Mouse (Mus musculus) embryonic facial prominence, embryonic 12.5 days (tissue): ENCODE data around the gene Cd300lg. TPM values are rescaled to one million over a fixed set of nuclear protein-coding genes. Genes with fewer than 3 reads are reported as not detected.

Source experiments
- ATAC-seq: fragments of 200-750 bp; cut with Nextera tagmentation; 2 replicates; pipeline ENCODE4 v1.8.0; 2017; ENCODE audit not compliant: insufficient number of reproducible peaks, insufficient read depth, low FRiP score, low TSS enrichment
- H3K27ac ChIP-seq: fragments of 300-500 bp; sonication (generic); 2 replicates; pipeline ENCODE4 v1.5.1; 2016; ENCODE audit warnings: mild to moderate bottlenecking
- H3K27me3 ChIP-seq: fragments of 300-500 bp; sonication (generic); 2 replicates; pipeline ENCODE4 v1.6.1; 2016; ENCODE audit warnings: mild to moderate bottlenecking, moderate library complexity
- H3K36me3 ChIP-seq: fragments of 300-500 bp; sonication (generic); 2 replicates; pipeline ENCODE4 v1.6.1; 2016; ENCODE audit warnings: mild to moderate bottlenecking
- H3K4me1 ChIP-seq: fragments of 300-500 bp; sonication (generic); 2 replicates; pipeline ENCODE4 v1.6.1; 2016
- H3K4me2 ChIP-seq: fragments of 300-500 bp; sonication (generic); replicated peaks from 2 replicates; pipeline ENCODE4 v1.6.1; 2016; ENCODE audit warnings: mild to moderate bottlenecking, moderate library complexity
- H3K4me3 ChIP-seq: fragments of 300-500 bp; sonication (generic); 2 replicates; pipeline ENCODE4 v1.5.1; 2016; ENCODE audit warnings: mild to moderate bottlenecking
- H3K9ac ChIP-seq: fragments of 300-500 bp; sonication (generic); 2 replicates; pipeline ENCODE4 v1.6.1; 2016; ENCODE audit warnings: mild to moderate bottlenecking, moderate library complexity
- H3K9me3 ChIP-seq: fragments of 300-500 bp; sonication (generic); 2 replicates; pipeline ENCODE4 v1.6.1; 2016; ENCODE audit warnings: mild to moderate bottlenecking, moderate library complexity
- WGBS: fragments of 180-500 bp; shearing (Covaris S2); methylation state at CpG from one replicate; pipeline ENCODE4 v1.1.7; 2016; 5-methylcytosine and 5-hydroxymethylcytosine counted together
- polyA plus RNA-seq: library from polyadenylated mRNA; unstranded; fragments of >200 nt; fragmentation: Nextera tagmentation; extraction: Ambion mirVana; gene quantifications from 2 replicates; pipeline ENCODE4 v1.2.1, GENCODE M21; 2016

Cd300lg gene
- polyA plus RNA-seq, 1 experiment from 2014 or later: 0.55 TPM

DNA sequence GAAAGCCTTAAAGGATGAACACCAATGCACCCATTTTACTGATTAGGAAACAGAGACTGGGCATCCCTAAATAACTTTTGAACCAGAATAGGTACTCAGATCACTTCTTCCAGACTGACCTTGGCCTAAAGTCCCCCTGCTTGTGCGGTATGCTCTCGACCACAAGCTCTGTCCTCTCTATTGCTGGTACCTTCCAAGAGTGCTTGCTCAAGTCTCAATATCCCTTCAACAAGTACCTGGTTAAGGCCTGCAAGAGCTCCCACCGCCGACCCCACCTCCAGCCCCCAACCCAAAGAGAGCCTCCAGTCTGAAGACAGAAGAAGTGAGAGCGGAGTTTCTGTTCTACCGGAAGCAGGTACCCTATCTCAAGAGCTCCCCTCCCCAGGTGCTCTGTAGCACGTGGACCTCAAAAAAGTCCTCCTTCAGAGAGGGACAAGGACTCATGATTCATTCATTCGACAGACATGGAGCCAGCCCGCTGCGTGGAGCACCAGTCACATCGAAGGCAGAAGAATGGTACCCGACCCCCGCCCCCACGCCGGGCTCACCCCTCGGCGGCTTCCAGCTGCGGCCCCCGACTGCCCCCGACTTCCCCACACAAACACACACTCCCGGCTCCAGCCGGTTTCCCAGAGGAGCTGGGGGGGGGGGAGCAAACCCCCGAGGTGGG lies 15.2 kb upstream of the Cd300lg start:
- Histone ChIP-seq H3K4me3 (peak overlapping the region; percentile 71), H3K27ac (peak overlapping the region; percentile 79), H3K27me3 (peaks cover 9% of the 10 kb centered on the region; the same call in 1 of the 2 replicates), H3K4me1 (peaks cover 16% of the 10 kb centered on the region; the same call in 1 of the 2 replicates), H3K9ac (peak overlapping the region; percentile 61), H3K4me2 (peak overlapping the region; percentile 92), H3K36me3 (peaks cover 2% of the 10 kb centered on the region; the same call in 1 of the 2 replicates), H3K9me3 (no peaks in the 10 kb centered on the region)
- ATAC-seq: no peak
- 4% methylated on average over 23 of the region's 23 CpGs for WGBS

DNA sequence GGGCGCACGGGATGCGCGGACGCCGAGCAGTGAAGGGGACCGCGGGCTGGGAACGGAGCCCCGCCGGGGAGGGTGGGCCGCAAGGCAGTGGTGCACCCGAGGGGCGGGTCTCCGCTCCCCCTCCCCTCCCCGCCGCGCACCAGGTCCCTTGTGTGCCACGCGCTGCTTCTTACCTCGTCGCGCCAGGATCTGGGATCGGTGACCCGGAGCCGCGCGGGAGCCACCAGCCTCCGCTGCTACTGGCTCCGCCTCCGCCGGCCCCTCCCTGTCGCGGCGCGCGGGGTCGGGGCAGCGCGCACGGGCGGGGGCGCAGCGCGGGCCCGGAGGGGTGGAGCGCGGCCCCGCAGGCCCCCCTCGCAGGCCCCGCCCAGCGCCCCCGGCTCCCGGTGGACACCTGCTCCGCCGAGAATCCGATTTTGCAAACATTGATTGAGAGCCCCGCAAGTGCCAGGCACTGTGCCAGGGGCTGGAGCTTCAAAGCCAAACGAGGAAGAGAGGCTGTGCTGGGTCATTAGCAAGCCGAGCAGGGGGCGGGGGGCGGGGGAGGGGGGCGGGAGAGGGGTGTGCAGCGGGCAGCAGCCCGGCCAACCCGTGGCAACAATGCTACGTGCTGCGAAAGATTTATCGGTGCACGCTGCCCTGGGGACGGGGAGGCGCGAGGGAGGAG lies 14.5 kb upstream of the Cd300lg start:
- Histone ChIP-seq H3K9ac (peak overlapping the region; percentile 61), H3K27me3 (peaks cover 9% of the 10 kb centered on the region; the same call in 1 of the 2 replicates), H3K9me3 (no peaks in the 10 kb centered on the region), H3K4me2 (peak overlapping the region; percentile 92), H3K4me3 (peak overlapping the region; percentile 71), H3K27ac (peak overlapping the region; percentile 79), H3K4me1 (peaks cover 16% of the 10 kb centered on the region; the same call in 1 of the 2 replicates), H3K36me3 (peaks cover 2% of the 10 kb centered on the region; the same call in 1 of the 2 replicates)
- ATAC-seq: peak; percentile 77
- WGBS: 1% methylated on average over 54 of the region's 73 CpGs

GRCm38 (mm10) chr11:102027361-102028017 lies 13.8 kb upstream of the Cd300lg start:
- Histone ChIP-seq H3K9me3 (no peaks in the 10 kb centered on the region), H3K27ac (peak overlapping the region; percentile 79; the same call in 1 of the 2 replicates), H3K4me2 (peak overlapping the region; percentile 92), H3K4me3 (peak overlapping the region; percentile 71), H3K4me1 (peaks cover 16% of the 10 kb centered on the region; the same call in 1 of the 2 replicates), H3K9ac (peak overlapping the region; percentile 61; the same call in 1 of the 2 replicates), H3K36me3 (no peaks in the 10 kb centered on the region), H3K27me3 (peaks cover 9% of the 10 kb centered on the region; the same call in 1 of the 2 replicates)
- 7% methylated on average over 12 of the region's 12 CpGs for WGBS
- ATAC-seq: no peak; the same call in 1 of the 2 replicates

DNA sequence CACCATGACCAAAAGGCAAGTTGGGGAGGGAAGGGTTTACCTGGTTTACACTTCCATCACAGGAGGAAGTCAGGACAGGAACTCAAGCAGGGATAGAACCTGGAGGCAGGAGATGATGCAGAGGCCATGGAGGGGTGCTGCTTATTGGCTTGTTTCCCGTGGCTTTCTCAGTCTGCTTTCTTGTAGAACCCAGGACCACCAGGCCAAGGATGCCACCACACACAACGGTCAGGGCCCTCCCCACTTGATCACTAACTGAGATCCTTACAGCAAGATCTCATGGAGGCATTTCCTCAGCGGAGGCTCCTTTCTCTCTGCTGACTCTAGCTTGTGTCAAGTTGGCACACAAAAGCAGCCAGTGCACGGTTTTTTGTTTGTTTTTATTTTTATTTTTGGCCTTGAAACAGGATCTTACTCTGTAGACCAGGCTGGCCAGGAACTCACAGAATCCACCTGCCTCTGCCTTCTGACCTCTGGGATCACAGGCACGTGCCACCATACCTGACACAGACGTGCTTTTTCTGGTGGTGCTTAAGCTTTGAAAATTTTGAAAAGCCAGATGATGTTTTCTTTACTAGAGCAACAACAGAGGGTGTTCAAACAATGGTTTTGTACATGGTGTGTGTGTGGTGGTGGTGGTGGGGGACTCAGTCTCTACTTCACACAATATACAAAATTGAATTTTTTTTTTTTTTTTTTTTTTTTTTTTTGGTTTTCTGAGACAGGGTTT lies 13.1 kb upstream of the Cd300lg start, which contains the start of gene Mpp3:
TSS of gene Mpp3 (minus strand) at position 375 of the 730 bp plus-strand sequence.
- Histone ChIP-seq H3K4me1 (peaks cover 16% of the 10 kb centered on the region; the same call in 1 of the 2 replicates), H3K36me3 (no peaks in the 10 kb centered on the region), H3K4me3 (peak within 1 kb of the TSS; percentile 71), H3K9me3 (no peaks in the 10 kb centered on the region), H3K27me3 (peaks cover 9% of the 10 kb centered on the region; the same call in 1 of the 2 replicates), H3K9ac (no peak within 1 kb of the TSS), H3K27ac (no peak within 1 kb of the TSS), H3K4me2 (peak within 1 kb of the TSS; percentile 92)
- no peak for ATAC-seq
- WGBS: 72% methylated on average over 6 of the region's 6 CpGs

- 85% methylated on average over 4 of the region's 4 CpGs for WGBS
- peaks cover 9% of the 10 kb centered on the region; the same call in 1 of the 2 replicates for H3K27me3 ChIP-seq
- no peaks in the 10 kb centered on the region for H3K36me3 ChIP-seq
- H3K9ac ChIP-seq: no peak overlapping the region
- H3K4me2 ChIP-seq: no peak overlapping the region
- H3K9me3 ChIP-seq: no peaks in the 10 kb centered on the region
- no peak overlapping the region for H3K4me3 ChIP-seq
- peaks cover 14% of the 10 kb centered on the region; the same call in 1 of the 2 replicates for H3K4me1 ChIP-seq
- no peak overlapping the region for H3K27ac ChIP-seq
- no peak for ATAC-seq
These were observed 12.0 kb upstream of the Cd300lg start for GRCm38 (mm10) chr11:102029304-102029703.

- no peaks in the 10 kb centered on the region for H3K9me3 ChIP-seq
- no peak for ATAC-seq
- no peak overlapping the region for H3K4me3 ChIP-seq
- H3K9ac ChIP-seq: no peak overlapping the region
- WGBS: 34% methylated on average over 7 of the region's 7 CpGs
- H3K36me3 ChIP-seq: no peaks in the 10 kb centered on the region
- H3K4me1 ChIP-seq: peaks cover 14% of the 10 kb centered on the region; the same call in 1 of the 2 replicates
- H3K4me2 ChIP-seq: no peak overlapping the region
- H3K27ac ChIP-seq: no peak overlapping the region
- H3K27me3 ChIP-seq: peaks cover 8% of the 10 kb centered on the region; the same call in 1 of the 2 replicates
These were observed 11.3 kb upstream of the Cd300lg start for GRCm38 (mm10) chr11:102029966-102030365.

- Histone ChIP-seq H3K27ac (no peak overlapping the region), H3K36me3 (no peaks in the 10 kb centered on the region), H3K4me2 (no peak overlapping the region), H3K4me1 (0 out of 2 replicates have a peak, but pooled peaks cover 5% of the 10 kb centered on the region), H3K9ac (no peak overlapping the region), H3K4me3 (no peak overlapping the region), H3K9me3 (no peaks in the 10 kb centered on the region), H3K27me3 (no peaks in the 10 kb centered on the region)
- ATAC-seq: no peak
- 82% methylated on average over 7 of the region's 7 CpGs for whole genome bisulfite sequencing
These were observed 10.2 kb upstream of the Cd300lg start for GRCm38 (mm10) chr11:102031149-102031548.

GRCm38 (mm10) chr11:102033055-102033591 lies 8.2 kb upstream of the Cd300lg start:
- H3K4me1 ChIP-seq: no peaks in the 10 kb centered on the region
- no peak overlapping the region for H3K4me3 ChIP-seq
- H3K9me3 ChIP-seq: no peaks in the 10 kb centered on the region
- no peak for ATAC-seq
- no peaks in the 10 kb centered on the region for H3K36me3 ChIP-seq
- H3K9ac ChIP-seq: no peak overlapping the region
- H3K4me2 ChIP-seq: no peak overlapping the region
- no peak overlapping the region for H3K27ac ChIP-seq
- peaks cover 5% of the 10 kb centered on the region; the same call in 1 of the 2 replicates for H3K27me3 ChIP-seq
- WGBS: 79% methylated on average over 12 of the region's 12 CpGs

DNA sequence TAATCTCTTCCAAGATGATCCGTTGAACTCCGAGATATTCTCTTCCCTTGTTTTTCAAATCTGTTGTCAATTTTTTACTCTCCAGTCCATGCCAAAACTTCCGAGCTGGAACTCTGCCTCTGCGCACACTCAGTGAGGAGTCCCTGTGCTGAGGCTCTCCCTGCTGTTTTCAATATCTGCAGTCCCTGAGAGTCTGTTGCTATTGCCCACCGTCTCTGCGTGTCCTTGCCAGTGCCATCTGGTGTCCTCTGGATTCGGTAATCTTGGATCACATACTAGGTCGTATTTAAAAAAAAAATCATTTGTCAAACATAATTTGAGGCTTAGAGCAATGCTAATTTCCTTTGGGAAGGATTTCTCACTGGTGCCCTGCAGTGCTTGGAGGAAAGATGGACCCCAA lies 6.4 kb upstream of the Cd300lg start:
- H3K27ac ChIP-seq: no peak overlapping the region
- no peaks in the 10 kb centered on the region for H3K9me3 ChIP-seq
- no peak overlapping the region for H3K9ac ChIP-seq
- no peaks in the 10 kb centered on the region for H3K36me3 ChIP-seq
- H3K4me1 ChIP-seq: no peaks in the 10 kb centered on the region
- WGBS: 55% methylated on average over 8 of the region's 8 CpGs
- H3K27me3 ChIP-seq: peaks cover 5% of the 10 kb centered on the region; the same call in 1 of the 2 replicates
- no peak overlapping the region for H3K4me2 ChIP-seq
- ATAC-seq: no peak
- H3K4me3 ChIP-seq: no peak overlapping the region

DNA sequence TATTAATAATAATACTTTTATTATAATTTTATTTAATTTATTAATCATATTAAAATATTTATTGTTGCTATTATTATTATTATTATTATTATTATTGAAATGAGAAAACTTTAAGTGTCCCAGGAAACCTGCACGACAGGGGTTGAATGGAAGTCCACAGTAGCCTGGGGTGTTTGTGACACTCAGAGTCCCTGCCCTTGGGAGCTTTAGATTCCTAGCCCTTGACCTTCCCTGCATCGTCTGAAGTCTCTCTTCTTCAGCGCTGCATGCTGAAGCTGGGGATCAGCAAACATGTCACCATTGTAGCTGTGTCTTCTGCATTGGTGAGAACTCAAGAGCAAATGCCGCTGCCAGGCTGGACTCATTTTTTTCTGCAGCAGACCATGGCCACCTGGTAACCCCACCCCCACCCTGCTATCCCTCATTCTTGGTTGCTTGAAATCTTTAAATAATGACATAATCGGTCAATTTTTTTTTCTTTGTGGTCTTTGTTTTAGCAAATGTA lies 5.8 kb upstream of the Cd300lg start:
- Histone ChIP-seq H3K36me3 (no peaks in the 10 kb centered on the region), H3K27ac (no peak overlapping the region), H3K9ac (no peak overlapping the region), H3K4me2 (no peak overlapping the region), H3K4me1 (no peaks in the 10 kb centered on the region), H3K4me3 (no peak overlapping the region), H3K27me3 (peaks cover 5% of the 10 kb centered on the region; the same call in 1 of the 2 replicates), H3K9me3 (no peaks in the 10 kb centered on the region)
- no peak for ATAC-seq
- WGBS: 78% methylated on average over 5 of the region's 5 CpGs
